Mouse (Mus musculus): ENCODE results near the gene Slc5a4a. TPM values are rescaled to one million over a fixed set of nuclear protein-coding genes. Genes with fewer than 3 reads are reported as not detected.

Slc5a4a gene
- not detected in 2 replicates for polyA plus RNA-seq (2015; fragmentation: Nextera tagmentation; extraction: Ambion mirVana)

GRCm38 (mm10) chr10:76147278-76147677 is at the start of gene Slc5a4a:
TSS of gene Slc5a4a (plus strand) at chr10:76147451.
- Histone ChIP-seq H3K4me1 (no peaks in the 10 kb centered on the region), H3K36me3 (no peaks in the 10 kb centered on the region), H3K9ac (no peak within 1 kb of the TSS), H3K27me3 (replicated peaks) (peaks cover 12% of the 10 kb centered on the region), H3K27ac (replicated peaks) (no peak within 1 kb of the TSS), H3K9me3 (no peaks in the 10 kb centered on the region), H3K4me3 (no peak within 1 kb of the TSS), H3K4me2 (no peak within 1 kb of the TSS)
- 87% methylated on average over 5 of the region's 5 CpGs for WGBS
- ATAC-seq (ENCODE audit: extremely low read depth, insufficient number of reproducible peaks, low FRiP score, low TSS enrichment), result no peak

- H3K4me2 ChIP-seq, result no peak within 1 kb of the TSS
- H3K27me3 ChIP-seq (replicated peaks), result no peaks in the 10 kb centered on the region
- no peak for ATAC-seq (ENCODE audit: extremely low read depth, insufficient number of reproducible peaks, low FRiP score, low TSS enrichment)
- no peaks in the 10 kb centered on the region for H3K4me1 ChIP-seq
- H3K27ac ChIP-seq (replicated peaks), result no peak within 1 kb of the TSS
- H3K4me3 ChIP-seq, result no peak within 1 kb of the TSS
- no peaks in the 10 kb centered on the region for H3K9me3 ChIP-seq
- WGBS, result 78% methylated on average over 4 of the region's 4 CpGs
- no peaks in the 10 kb centered on the region for H3K36me3 ChIP-seq
- no peak within 1 kb of the TSS for H3K9ac ChIP-seq
These were observed 36.4 kb upstream of the Slc5a4a start, which contains the start of gene Slc5a4b for GRCm38 (mm10) chr10:76110861-76111260. TSS of gene Slc5a4b (minus strand) at chr10:76110961.

GRCm38 (mm10) chr10:76117966-76118365 is 29.3 kb upstream of the Slc5a4a start:
- H3K27me3 ChIP-seq (replicated peaks), result no peaks in the 10 kb centered on the region
- no peak overlapping the region for H3K27ac ChIP-seq (replicated peaks)
- peaks cover 11% of the 10 kb centered on the region for H3K4me1 ChIP-seq
- H3K9me3 ChIP-seq, result no peaks in the 10 kb centered on the region
- H3K4me2 ChIP-seq, result no peak overlapping the region
- H3K9ac ChIP-seq, result no peak overlapping the region
- no peak overlapping the region for H3K4me3 ChIP-seq
- no peak for ATAC-seq (ENCODE audit: extremely low read depth, insufficient number of reproducible peaks, low FRiP score, low TSS enrichment)
- 26% methylated on average over 5 of the region's 5 CpGs for WGBS
- H3K36me3 ChIP-seq, result no peaks in the 10 kb centered on the region

- H3K9me3 ChIP-seq, result no peaks in the 10 kb centered on the region
- no peak overlapping the region for H3K9ac ChIP-seq
- no peaks in the 10 kb centered on the region for H3K27me3 ChIP-seq (replicated peaks)
- H3K4me1 ChIP-seq, result peaks cover 11% of the 10 kb centered on the region
- H3K27ac ChIP-seq (replicated peaks), result no peak overlapping the region
- WGBS, result 3% methylated on average over 1 of the region's 1 CpGs
- no peak overlapping the region for H3K4me2 ChIP-seq
- no peak overlapping the region for H3K4me3 ChIP-seq
- no peak for ATAC-seq (ENCODE audit: extremely low read depth, insufficient number of reproducible peaks, low FRiP score, low TSS enrichment)
- H3K36me3 ChIP-seq, result no peaks in the 10 kb centered on the region
These were observed 28.5 kb upstream of the Slc5a4a start for GRCm38 (mm10) chr10:76118741-76119140.

GRCm38 (mm10) chr10:76120124-76120711 is 27.0 kb upstream of the Slc5a4a start:
- Histone ChIP-seq H3K9me3 (no peaks in the 10 kb centered on the region), H3K9ac (no peak overlapping the region), H3K4me1 (peaks cover 11% of the 10 kb centered on the region), H3K4me3 (no peak overlapping the region), H3K36me3 (no peaks in the 10 kb centered on the region), H3K27ac (replicated peaks) (no peak overlapping the region), H3K4me2 (no peak overlapping the region), H3K27me3 (replicated peaks) (no peaks in the 10 kb centered on the region)
- ATAC-seq (ENCODE audit: extremely low read depth, insufficient number of reproducible peaks, low FRiP score, low TSS enrichment), result no peak
- 31% methylated on average over 4 of the region's 4 CpGs for WGBS

- peaks cover 11% of the 10 kb centered on the region for H3K4me1 ChIP-seq
- 59% methylated on average over 5 of the region's 5 CpGs for WGBS
- H3K4me3 ChIP-seq, result no peak overlapping the region
- H3K36me3 ChIP-seq, result no peaks in the 10 kb centered on the region
- H3K9ac ChIP-seq, result no peak overlapping the region
- H3K9me3 ChIP-seq, result no peaks in the 10 kb centered on the region
- H3K27me3 ChIP-seq (replicated peaks), result no peaks in the 10 kb centered on the region
- H3K4me2 ChIP-seq, result no peak overlapping the region
- no peak overlapping the region for H3K27ac ChIP-seq (replicated peaks)
- ATAC-seq (ENCODE audit: extremely low read depth, insufficient number of reproducible peaks, low FRiP score, low TSS enrichment), result no peak
These were observed 25.8 kb upstream of the Slc5a4a start for GRCm38 (mm10) chr10:76121495-76121894.

GRCm38 (mm10) chr10:76132506-76132905 is 14.7 kb upstream of the Slc5a4a start:
- H3K9ac ChIP-seq, result no peak overlapping the region
- H3K9me3 ChIP-seq, result no peaks in the 10 kb centered on the region
- WGBS, result 66% methylated on average over 4 of the region's 4 CpGs
- H3K36me3 ChIP-seq, result no peaks in the 10 kb centered on the region
- H3K4me1 ChIP-seq, result no peaks in the 10 kb centered on the region
- H3K27me3 ChIP-seq (replicated peaks), result no peaks in the 10 kb centered on the region
- no peak for ATAC-seq (ENCODE audit: extremely low read depth, insufficient number of reproducible peaks, low FRiP score, low TSS enrichment)
- no peak overlapping the region for H3K27ac ChIP-seq (replicated peaks)
- no peak overlapping the region for H3K4me3 ChIP-seq
- no peak overlapping the region for H3K4me2 ChIP-seq

- Histone ChIP-seq H3K9ac (no peak overlapping the region), H3K4me2 (no peak overlapping the region), H3K27me3 (replicated peaks) (no peaks in the 10 kb centered on the region), H3K4me3 (no peak overlapping the region), H3K9me3 (no peaks in the 10 kb centered on the region), H3K27ac (replicated peaks) (no peak overlapping the region), H3K4me1 (no peaks in the 10 kb centered on the region), H3K36me3 (no peaks in the 10 kb centered on the region)
- WGBS, result 53% methylated on average over 2 of the region's 2 CpGs
- ATAC-seq (ENCODE audit: extremely low read depth, insufficient number of reproducible peaks, low FRiP score, low TSS enrichment), result no peak
These were observed 10.9 kb upstream of the Slc5a4a start for GRCm38 (mm10) chr10:76136318-76136717.

- Histone ChIP-seq H3K4me1 (no peaks in the 10 kb centered on the region), H3K27me3 (replicated peaks) (peaks cover 12% of the 10 kb centered on the region), H3K4me3 (no peak overlapping the region), H3K36me3 (no peaks in the 10 kb centered on the region), H3K4me2 (no peak overlapping the region), H3K9ac (no peak overlapping the region), H3K9me3 (no peaks in the 10 kb centered on the region), H3K27ac (replicated peaks) (no peak overlapping the region)
- ATAC-seq (ENCODE audit: extremely low read depth, insufficient number of reproducible peaks, low FRiP score, low TSS enrichment), result no peak
- 59% methylated on average over 8 of the region's 8 CpGs for WGBS
These were observed 405 bp upstream of the Slc5a4a start for GRCm38 (mm10) chr10:76146846-76147245.

GRCm38 (mm10) chr10:76155911-76156310 is 8.7 kb downstream of the Slc5a4a start:
- Histone ChIP-seq H3K4me2 (no peak overlapping the region), H3K36me3 (no peaks in the 10 kb centered on the region), H3K27me3 (replicated peaks) (0 out of 2 replicates have a peak, but pooled peaks cover 4% of the 10 kb centered on the region), H3K4me3 (no peak overlapping the region), H3K9ac (no peak overlapping the region), H3K4me1 (no peaks in the 10 kb centered on the region), H3K27ac (replicated peaks) (no peak overlapping the region), H3K9me3 (no peaks in the 10 kb centered on the region)
- 78% methylated on average over 7 of the region's 7 CpGs for WGBS
- no peak for ATAC-seq (ENCODE audit: extremely low read depth, insufficient number of reproducible peaks, low FRiP score, low TSS enrichment)

GRCm38 (mm10) chr10:76157528-76157927 is 10.3 kb downstream of the Slc5a4a start:
- Histone ChIP-seq H3K4me3 (no peak overlapping the region), H3K27ac (replicated peaks) (no peak overlapping the region), H3K36me3 (no peaks in the 10 kb centered on the region), H3K9ac (no peak overlapping the region), H3K27me3 (replicated peaks) (0 out of 2 replicates have a peak, but pooled peaks cover 4% of the 10 kb centered on the region), H3K9me3 (no peaks in the 10 kb centered on the region), H3K4me2 (no peak overlapping the region), H3K4me1 (no peaks in the 10 kb centered on the region)
- WGBS, result 71% methylated on average over 5 of the region's 5 CpGs
- no peak for ATAC-seq (ENCODE audit: extremely low read depth, insufficient number of reproducible peaks, low FRiP score, low TSS enrichment)

GRCm38 (mm10) chr10:76158009-76158408 is 10.8 kb downstream of the Slc5a4a start:
- H3K27ac ChIP-seq (replicated peaks), result no peak overlapping the region
- no peaks in the 10 kb centered on the region for H3K4me1 ChIP-seq
- no peak for ATAC-seq (ENCODE audit: extremely low read depth, insufficient number of reproducible peaks, low FRiP score, low TSS enrichment)
- 67% methylated on average over 1 of the region's 1 CpGs for WGBS
- no peaks in the 10 kb centered on the region for H3K9me3 ChIP-seq
- H3K9ac ChIP-seq, result no peak overlapping the region
- H3K4me2 ChIP-seq, result no peak overlapping the region
- 0 out of 2 replicates have a peak, but pooled peaks cover 4% of the 10 kb centered on the region for H3K27me3 ChIP-seq (replicated peaks)
- no peaks in the 10 kb centered on the region for H3K36me3 ChIP-seq
- no peak overlapping the region for H3K4me3 ChIP-seq

All from heart, embryonic 13.5 days (tissue).